Mouse (Mus musculus) cerebellum, adult 2 months (tissue): Measurements from ENCODE around the gene Coq4. TPM values are rescaled to one million over a fixed set of nuclear protein-coding genes. Genes with fewer than 3 reads are reported as not detected.

Source experiments
- DNase-seq, 2 experiments: peaks; one replicate each; pipeline ENCODE4 v3.0.0; 2021
- H3K27ac ChIP-seq: fragments of 200-500 bp; 2 replicates; pipeline ENCODE4 v1.5.1; 2012; ENCODE audit warnings: low read length, control low read depth, inconsistent platforms; ENCODE audit not compliant: insufficient read depth
- H3K27me3 ChIP-seq: fragments of 200-500 bp; 2 replicates; pipeline ENCODE4 v1.6.1; 2012; ENCODE audit warnings: inconsistent platforms, mild to moderate bottlenecking, low read length, moderate library complexity; ENCODE audit not compliant: control insufficient read depth, insufficient read depth
- H3K4me1 ChIP-seq: fragments of 200-500 bp; 2 replicates; pipeline ENCODE4 v1.6.1; 2011; ENCODE audit warnings: low read length; ENCODE audit not compliant: control insufficient read depth, insufficient read depth
- H3K4me3 ChIP-seq: fragments of 200-500 bp; replicated peaks from 2 replicates; pipeline ENCODE3; 2011; ENCODE audit warnings: mild to moderate bottlenecking, low read depth, low read length, control low read depth; ENCODE audit not compliant: insufficient read depth
- CTCF ChIP-seq: fragments of 200-500 bp; IDR thresholded peaks from 2 replicates; pipeline ENCODE4 v1.5.1; 2011; ENCODE audit warnings: low read depth, mild to moderate bottlenecking, control low read depth, low read length, moderate library complexity, borderline replicate concordance; ENCODE audit not compliant: insufficient read depth
- POLR2A ChIP-seq: fragments of 200-500 bp; IDR thresholded peaks from 2 replicates; pipeline ENCODE4 v1.6.1; 2011; ENCODE audit warnings: low read length, control low read depth, borderline replicate concordance; ENCODE audit not compliant: insufficient read depth
- WGBS: fragments of 180-500 bp; shearing (Covaris S2); methylation state at CpG from one replicate; pipeline ENCODE4 v1.1.7; 2018; 5-methylcytosine and 5-hydroxymethylcytosine counted together
- polyA plus RNA-seq: library from polyadenylated mRNA; depleted of rRNA; stranded (reverse); fragments of >200 nt; gene quantifications from 2 replicates; pipeline ENCODE4 v1.2.3, GENCODE M21; 2012; rRNA removed

Coq4 gene
- polyA plus RNA-seq, 1 experiment: 28.2 TPM

DNA sequence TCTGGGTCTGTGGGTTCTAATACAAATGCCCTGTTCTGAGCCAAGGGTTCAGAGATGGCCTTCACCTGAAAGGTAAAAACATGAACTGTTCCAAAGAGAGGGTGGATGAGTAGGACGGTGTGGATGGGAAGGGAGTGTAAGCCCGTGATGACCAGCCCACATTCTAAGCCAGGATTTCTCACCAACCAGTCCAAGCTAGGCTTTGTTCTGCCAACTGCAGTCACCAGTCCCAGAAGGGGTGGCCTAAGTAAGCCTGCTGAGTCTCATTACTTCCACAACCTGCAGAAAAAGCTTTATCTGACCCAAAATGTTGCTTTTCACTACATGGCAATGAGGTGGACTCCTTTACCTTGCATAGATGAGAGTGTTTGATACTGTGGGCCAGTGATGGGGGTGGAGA lies 56.8 kb downstream of the Coq4 start:
- no peak overlapping the region for H3K4me3 ChIP-seq
- peak overlapping the region; percentile 50; the same call in 1 of the 2 replicates for H3K27ac ChIP-seq
- TF ChIP-seq POLR2A (no peak), CTCF (no peak)
- no peaks in the 10 kb centered on the region for H3K27me3 ChIP-seq
- 71% methylated on average over 2 of the region's 2 CpGs for WGBS
- no peaks in the 10 kb centered on the region for H3K4me1 ChIP-seq
- DNase-seq: no peak

DNA sequence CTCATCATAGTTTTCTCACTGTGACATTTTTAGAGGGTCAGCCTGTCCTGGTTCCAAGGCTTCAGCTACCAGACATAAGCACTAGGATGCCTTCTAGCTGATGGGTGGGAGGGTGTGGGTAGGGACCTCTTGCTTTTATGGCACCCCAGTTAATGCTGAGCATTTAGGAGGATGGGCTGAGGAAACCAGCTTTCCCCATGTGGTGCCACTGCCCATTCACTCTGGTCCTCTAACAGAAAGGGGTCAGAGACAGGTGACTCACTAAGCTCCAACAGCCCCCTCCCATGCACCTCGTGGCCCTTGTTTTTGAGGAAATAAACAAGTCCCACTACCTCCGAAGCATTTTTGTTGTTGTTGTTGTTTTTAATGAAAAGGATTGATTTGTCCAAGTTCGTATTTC lies 57.4 kb downstream of the Coq4 start:
- H3K4me1 ChIP-seq: no peaks in the 10 kb centered on the region
- TF ChIP-seq POLR2A: no peak
- no peak for TF ChIP-seq CTCF

DNA sequence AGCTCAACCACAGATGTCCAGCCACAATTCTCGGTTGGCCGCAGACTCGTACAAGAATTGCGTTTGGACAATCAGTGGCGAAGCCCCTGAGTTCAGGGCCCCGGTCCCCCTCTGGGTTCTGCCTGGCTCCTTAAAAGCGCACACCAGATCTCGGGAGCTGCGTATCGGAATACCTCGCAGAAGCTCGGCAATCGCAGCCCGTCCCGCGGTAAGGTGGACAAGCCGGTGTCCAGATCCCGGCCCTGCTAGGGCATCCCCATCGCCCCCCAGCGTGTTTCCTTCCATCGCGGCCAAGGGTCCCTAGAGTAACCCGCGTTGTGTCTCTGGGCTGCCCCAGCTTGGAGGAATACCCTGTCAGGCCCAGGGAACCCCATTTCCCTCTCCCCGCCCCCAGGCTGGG lies 58.3 kb downstream of the Coq4 start:
- 36% methylated on average over 25 of the region's 25 CpGs for WGBS
- DNase-seq: peak in 1 of 2 experiments; percentile 32
- Histone ChIP-seq H3K27me3 (no peaks in the 10 kb centered on the region), H3K4me1 (no peaks in the 10 kb centered on the region), H3K4me3 (peak overlapping the region; percentile 29), H3K27ac (peak overlapping the region; percentile 37; the same call in 1 of the 2 replicates)
- no peak for TF ChIP-seq CTCF
- no peak for TF ChIP-seq POLR2A

More for the DNA sequence above, 57.4 kb downstream of the Coq4 start:
- no peak for DNase-seq
- Histone ChIP-seq H3K27me3 (no peaks in the 10 kb centered on the region), H3K27ac (peak overlapping the region; percentile 50; the same call in 1 of the 2 replicates), H3K4me3 (peak overlapping the region; percentile 15)
- 60% methylated on average over 3 of the region's 3 CpGs for WGBS

DNA sequence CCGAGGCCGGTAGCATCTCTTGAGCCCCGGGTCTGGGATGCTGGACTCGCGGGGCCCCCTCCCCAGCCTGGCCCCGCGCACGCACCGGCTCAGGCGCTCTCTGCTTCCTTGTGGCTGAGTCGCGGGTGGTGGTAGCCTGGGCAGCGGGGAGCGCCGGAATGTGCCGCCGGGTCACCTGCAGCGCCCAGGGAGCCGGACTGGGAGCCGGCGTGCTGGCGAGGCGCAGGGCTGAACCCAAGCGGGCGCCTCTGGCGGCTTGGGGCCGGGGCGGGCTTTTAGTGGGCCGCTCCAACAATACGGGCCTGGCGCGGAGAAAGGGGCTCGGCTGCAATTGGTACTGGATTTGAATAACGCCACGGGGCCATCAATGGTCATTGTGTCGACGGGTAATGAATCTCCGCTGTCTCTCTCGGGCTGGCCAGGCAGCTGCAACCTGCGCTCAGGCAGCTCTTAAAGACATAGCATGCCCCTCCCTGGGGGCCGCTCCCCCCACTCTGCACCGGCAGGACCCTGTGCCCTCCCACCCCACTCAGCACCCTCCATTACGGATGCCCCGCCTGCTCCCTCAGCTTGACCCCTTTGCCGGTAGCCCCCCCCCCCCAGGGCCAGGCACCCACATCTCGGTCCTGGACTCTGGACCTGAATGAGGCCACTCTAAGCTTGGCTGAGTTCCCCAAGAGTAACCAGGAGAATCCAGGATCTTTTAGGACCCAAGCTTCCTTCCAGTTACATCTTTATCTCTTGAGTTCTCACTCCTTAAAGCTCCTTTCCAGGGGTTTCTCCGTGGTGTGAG lies 59.0 kb downstream of the Coq4 start:
- DNase-seq: peak in 1 of 2 experiments; percentile 38
- H3K27me3 ChIP-seq: no peaks in the 10 kb centered on the region
- peak overlapping the region; percentile 29 for H3K4me3 ChIP-seq
- H3K27ac ChIP-seq: peak overlapping the region; percentile 35; the same call in 1 of the 2 replicates
- no peak for TF ChIP-seq POLR2A
- TF ChIP-seq CTCF: no peak
- 10% methylated on average over 47 of the region's 47 CpGs for WGBS
- H3K4me1 ChIP-seq: no peaks in the 10 kb centered on the region

DNA sequence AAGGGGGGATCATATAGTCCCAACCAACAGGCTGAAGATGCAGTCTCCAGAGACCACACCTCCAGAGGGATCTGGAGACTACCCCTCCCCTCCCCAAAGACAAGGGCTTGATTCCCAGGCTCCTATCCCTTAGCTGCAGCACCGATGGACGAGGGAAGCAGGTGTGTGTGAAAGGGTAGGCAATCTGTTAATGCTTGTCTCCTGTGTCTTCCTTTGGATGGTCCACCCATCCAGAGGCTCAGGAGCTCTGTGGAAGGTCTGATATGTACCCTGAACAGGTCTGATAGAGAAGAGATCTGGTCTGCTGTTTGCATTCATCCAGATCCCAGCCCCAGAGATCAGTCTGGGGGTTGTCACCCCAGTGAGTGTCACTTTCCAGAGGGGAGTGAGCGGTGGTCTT lies 59.6 kb downstream of the Coq4 start:
- TF ChIP-seq CTCF: no peak
- TF ChIP-seq POLR2A: no peak
- H3K27ac ChIP-seq: peak overlapping the region; percentile 35; the same call in 1 of the 2 replicates
- H3K4me1 ChIP-seq: no peaks in the 10 kb centered on the region
- H3K27me3 ChIP-seq: no peaks in the 10 kb centered on the region
- whole genome bisulfite sequencing: 43% methylated on average over 3 of the region's 3 CpGs
- no peak for DNase-seq
- no peak overlapping the region for H3K4me3 ChIP-seq

Other genes starting within 250 kb of the Coq4 start
- gene Rapgef1, start 167.8 kb upstream of the Coq4 start, polyA plus RNA-seq: 72.6 and 80.3 TPM in 2 replicates
- gene Gm13420, start 35.8 kb upstream of the Coq4 start, polyA plus RNA-seq: 0.19 and 0.28 TPM in 2 replicates
- gene Gm13547, start 28.2 kb upstream of the Coq4 start, polyA plus RNA-seq: not detected in 2 replicates
- gene Trub2, start 1.0 kb downstream of the Coq4 start, polyA plus RNA-seq: 39.9 and 42.8 TPM in 2 replicates
- gene Slc27a4, start 15.1 kb downstream of the Coq4 start, polyA plus RNA-seq: 90.6 TPM in 2 replicates
- 78.6 and 89.6 TPM in 2 replicates for gene Urm1, start 32.6 kb downstream of the Coq4 start, polyA plus RNA-seq
- 30.4 and 38.2 TPM in 2 replicates for gene Cercam, start 81.7 kb downstream of the Coq4 start, polyA plus RNA-seq
- gene Odf2, start 101.7 kb downstream of the Coq4 start, polyA plus RNA-seq: 264 and 287 TPM in 2 replicates
- 72.7 and 74.7 TPM in 2 replicates for gene Gle1, start 147.9 kb downstream of the Coq4 start, polyA plus RNA-seq
- gene Sptan1, start 178.1 kb downstream of the Coq4 start, polyA plus RNA-seq: 922 and 988 TPM in 2 replicates